Mouse (Mus musculus) heart, embryonic 11.5 days (tissue): ENCODE measurements at regions not wholly inside any gene's neighbourhood (a gene's known extent, or its start where the extent isn't known, plus 50 kb on each side); places are given as distances from the start of the nearest gene placed in this dataset.

Experiments
- ATAC-seq: fragments of 200-750 bp; cut with Nextera tagmentation; replicated peaks from 2 replicates; pipeline ENCODE4 v1.8.0; 2017; ENCODE audit warnings: moderate library complexity; ENCODE audit not compliant: insufficient number of reproducible peaks, low FRiP score, low TSS enrichment
- H3K27ac ChIP-seq: fragments of 300-500 bp; sonication (generic); 2 replicates; pipeline ENCODE4 v1.5.1; 2014; ENCODE audit warnings: mild to moderate bottlenecking, low read depth, low read length
- H3K27me3 ChIP-seq: fragments of 300-500 bp; sonication (generic); 2 replicates; pipeline ENCODE4 v1.6.1; 2014; ENCODE audit warnings: mild to moderate bottlenecking, low read length, mixed read lengths; ENCODE audit not compliant: control insufficient read depth, insufficient read depth
- H3K36me3 ChIP-seq: fragments of 300-500 bp; sonication (generic); 2 replicates; pipeline ENCODE4 v1.6.1; 2014; ENCODE audit warnings: mild to moderate bottlenecking, low read length, moderate library complexity, mixed read lengths; ENCODE audit not compliant: control insufficient read depth, insufficient read depth
- H3K4me1 ChIP-seq: fragments of 300-500 bp; sonication (generic); 2 replicates; pipeline ENCODE4 v1.6.1; 2014; ENCODE audit warnings: low read length; ENCODE audit not compliant: control insufficient read depth, insufficient read depth
- H3K4me2 ChIP-seq: fragments of 300-500 bp; sonication (generic); 2 replicates; pipeline ENCODE4 v1.6.1; 2014; ENCODE audit warnings: mild to moderate bottlenecking, moderate library complexity
- H3K4me3 ChIP-seq: fragments of 300-500 bp; sonication (generic); 2 replicates; pipeline ENCODE4 v1.5.1; 2014; ENCODE audit warnings: low read depth, low read length
- H3K9ac ChIP-seq: fragments of 300-500 bp; sonication (generic); 2 replicates; pipeline ENCODE4 v1.6.1; 2014; ENCODE audit warnings: mild to moderate bottlenecking, low read depth, low read length, moderate library complexity
- H3K9me3 ChIP-seq: fragments of 300-500 bp; sonication (generic); replicated peaks from 2 replicates; pipeline ENCODE4 v1.6.1; 2016; ENCODE audit warnings: low read length; ENCODE audit not compliant: control insufficient read depth
- WGBS: fragments of 180-500 bp; shearing (Covaris S2); extraction: QIAGEN DNeasy Blood & Tissue Kit; methylation state at CpG from one replicate; pipeline ENCODE4 v1.1.7; 2014; ENCODE audit not compliant: insufficient replicate concordance; 5-methylcytosine and 5-hydroxymethylcytosine counted together

GRCm38 (mm10) chr14:21900951-21901350, 52.2 kb upstream of the Comtd1 start:
- Histone ChIP-seq H3K36me3 (no peaks in the 10 kb centered on the region), H3K9ac (no peak overlapping the region), H3K4me2 (no peak overlapping the region), H3K4me3 (no peak overlapping the region), H3K4me1 (peaks cover 23% of the 10 kb centered on the region), H3K27ac (no peak overlapping the region), H3K27me3 (no peaks in the 10 kb centered on the region), H3K9me3 (no peaks in the 10 kb centered on the region)
- no peak for ATAC-seq
- 64% methylated on average over 2 of the region's 2 CpGs for WGBS

GRCm38 (mm10) chr14:21900516-21900915, 51.7 kb upstream of the Comtd1 start:
- Histone ChIP-seq H3K9ac (no peak overlapping the region), H3K27me3 (no peaks in the 10 kb centered on the region), H3K9me3 (no peaks in the 10 kb centered on the region), H3K4me3 (no peak overlapping the region), H3K36me3 (no peaks in the 10 kb centered on the region), H3K4me1 (peaks cover 21% of the 10 kb centered on the region), H3K4me2 (no peak overlapping the region), H3K27ac (no peak overlapping the region)
- no peak for ATAC-seq
- 54% methylated on average over 1 of the region's 1 CpGs for WGBS
